Mouse (Mus musculus) stomach, embryonic 16.5 days (tissue): ENCODE data around the gene Pi4kb. TPM values are rescaled to one million over a fixed set of nuclear protein-coding genes. Genes with fewer than 3 reads are reported as not detected.
A peak's percentile ranks its signal among the peaks of the same experiment; 100 is the strongest.
"Not testable (repeated sequence)": the region's sequence is repeated elsewhere in the genome, so short reads cannot be mapped to it uniquely, and the experiment has no call there.

Experiments
- ATAC-seq: fragments of 200-750 bp; cut with Nextera tagmentation; 2 replicates; pipeline ENCODE4 v1.8.0; 2017; ENCODE audit warnings: moderate number of reproducible peaks, moderate TSS enrichment; ENCODE audit not compliant: insufficient read depth, low FRiP score
- H3K27ac ChIP-seq: fragments of 300-500 bp; sonication (generic); 2 replicates; pipeline ENCODE4 v1.5.1; 2014; ENCODE audit warnings: low read length
- H3K27me3 ChIP-seq: fragments of 300-500 bp; sonication (generic); 2 replicates; pipeline ENCODE4 v1.6.1; 2014; ENCODE audit warnings: low read length, control low read depth, mixed read lengths; ENCODE audit not compliant: control insufficient read depth, insufficient read depth
- H3K36me3 ChIP-seq: fragments of 300-500 bp; sonication (generic); 2 replicates; pipeline ENCODE4 v1.6.1; 2014; ENCODE audit warnings: low read length; ENCODE audit not compliant: control insufficient read depth, insufficient read depth
- H3K4me1 ChIP-seq: fragments of 300-500 bp; sonication (generic); 2 replicates; pipeline ENCODE4 v1.6.1; 2014; ENCODE audit warnings: low read length, control low read depth, mixed read lengths; ENCODE audit not compliant: control insufficient read depth, insufficient read depth
- H3K4me2 ChIP-seq: fragments of 300-500 bp; sonication (generic); 2 replicates; pipeline ENCODE4 v1.6.1; 2014; ENCODE audit warnings: low read depth, low read length, mixed read lengths
- H3K4me3 ChIP-seq: fragments of 300-500 bp; sonication (generic); replicated peaks from 2 replicates; pipeline ENCODE4 v1.5.1; 2014; ENCODE audit warnings: mild to moderate bottlenecking, low read length
- H3K9ac ChIP-seq: fragments of 300-500 bp; sonication (generic); 2 replicates; pipeline ENCODE4 v1.6.1; 2014; ENCODE audit warnings: low read length
- H3K9me3 ChIP-seq: fragments of 300-500 bp; sonication (generic); replicated peaks from 2 replicates; pipeline ENCODE4 v1.6.1; 2016; ENCODE audit warnings: low read length, control low read depth; ENCODE audit not compliant: control insufficient read depth
- WGBS: fragments of 180-500 bp; shearing (Covaris S2); extraction: QIAGEN DNeasy Blood & Tissue Kit; methylation state at CpG from one replicate; pipeline ENCODE4 v1.1.7; 2014; 5-methylcytosine and 5-hydroxymethylcytosine counted together
- polyA plus RNA-seq: library from polyadenylated mRNA; unstranded; fragments of >200 nt; fragmentation: Nextera tagmentation; extraction: Ambion mirVana; gene quantifications from 2 replicates; pipeline ENCODE4 v1.2.1, GENCODE M21; 2015

Gene Pi4kb
- polyA plus RNA-seq, 1 experiment from 2014 or later: 17.5 TPM

GRCm38 (mm10) chr3:94934564-94934963, 40.0 kb upstream of the Pi4kb start:
- ATAC-seq, H3K27ac ChIP-seq, H3K9me3 ChIP-seq, H3K4me3 ChIP-seq, H3K27me3 ChIP-seq, H3K36me3 ChIP-seq, H3K9ac ChIP-seq, H3K4me2 ChIP-seq: not testable (repeated sequence)
- WGBS: 94% methylated on average over 3 of the region's 3 CpGs
- H3K4me1 ChIP-seq: peaks cover 16% of the 10 kb centered on the region

GRCm38 (mm10) chr3:94935332-94935731, 39.2 kb upstream of the Pi4kb start:
- Histone ChIP-seq H3K27ac (peak overlapping the region; percentile 38), H3K4me1 (peaks cover 15% of the 10 kb centered on the region)
- not testable (repeated sequence) for H3K4me3 ChIP-seq, H3K27me3 ChIP-seq, H3K9ac ChIP-seq, H3K36me3 ChIP-seq, H3K9me3 ChIP-seq, H3K4me2 ChIP-seq
- 64% methylated on average over 3 of the region's 3 CpGs for WGBS
- ATAC-seq: 0 out of 2 replicates have a peak, but pooled peaks have one; percentile 6

- H3K4me3 ChIP-seq, H3K9me3 ChIP-seq, H3K4me2 ChIP-seq, H3K27me3 ChIP-seq, H3K36me3 ChIP-seq, ATAC-seq, H3K27ac ChIP-seq, H3K9ac ChIP-seq: not testable (repeated sequence)
- H3K4me1 ChIP-seq: peaks cover 14% of the 10 kb centered on the region
- 71% methylated on average over 5 of the region's 5 CpGs for WGBS
These were observed 38.4 kb upstream of the Pi4kb start for GRCm38 (mm10) chr3:94936147-94936546.

DNA sequence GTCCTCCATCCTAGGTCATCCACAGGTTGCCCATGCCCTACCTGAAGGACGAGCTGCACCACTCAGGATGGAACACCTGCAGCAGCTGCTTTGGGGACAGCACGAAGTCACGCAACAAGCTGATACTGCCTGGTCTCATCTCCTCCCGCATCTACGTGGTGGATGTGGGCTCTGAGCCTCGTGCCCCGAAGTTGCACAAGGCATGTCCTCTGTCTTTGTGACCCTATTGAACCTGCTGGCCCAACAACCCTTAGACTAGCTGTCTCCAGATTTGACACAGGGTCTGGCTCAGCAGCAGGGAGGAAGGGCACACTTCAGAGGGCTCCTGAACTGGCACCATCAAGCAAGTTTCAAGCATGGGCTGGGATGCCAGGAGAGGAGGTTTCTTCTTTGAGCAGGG, 37.3 kb upstream of the Pi4kb start:
- H3K27ac ChIP-seq, H3K36me3 ChIP-seq, ATAC-seq, H3K4me3 ChIP-seq, H3K9ac ChIP-seq, H3K4me2 ChIP-seq, H3K4me1 ChIP-seq, H3K27me3 ChIP-seq, H3K9me3 ChIP-seq: not testable (repeated sequence)
- 88% methylated on average over 6 of the region's 7 CpGs for WGBS

GRCm38 (mm10) chr3:94940033-94940432, 34.5 kb upstream of the Pi4kb start:
- 56% methylated on average over 9 of the region's 9 CpGs for whole genome bisulfite sequencing
- H3K27ac ChIP-seq, H3K4me2 ChIP-seq, H3K4me1 ChIP-seq, H3K9ac ChIP-seq, ATAC-seq, H3K9me3 ChIP-seq, H3K4me3 ChIP-seq, H3K36me3 ChIP-seq, H3K27me3 ChIP-seq: not testable (repeated sequence)

DNA sequence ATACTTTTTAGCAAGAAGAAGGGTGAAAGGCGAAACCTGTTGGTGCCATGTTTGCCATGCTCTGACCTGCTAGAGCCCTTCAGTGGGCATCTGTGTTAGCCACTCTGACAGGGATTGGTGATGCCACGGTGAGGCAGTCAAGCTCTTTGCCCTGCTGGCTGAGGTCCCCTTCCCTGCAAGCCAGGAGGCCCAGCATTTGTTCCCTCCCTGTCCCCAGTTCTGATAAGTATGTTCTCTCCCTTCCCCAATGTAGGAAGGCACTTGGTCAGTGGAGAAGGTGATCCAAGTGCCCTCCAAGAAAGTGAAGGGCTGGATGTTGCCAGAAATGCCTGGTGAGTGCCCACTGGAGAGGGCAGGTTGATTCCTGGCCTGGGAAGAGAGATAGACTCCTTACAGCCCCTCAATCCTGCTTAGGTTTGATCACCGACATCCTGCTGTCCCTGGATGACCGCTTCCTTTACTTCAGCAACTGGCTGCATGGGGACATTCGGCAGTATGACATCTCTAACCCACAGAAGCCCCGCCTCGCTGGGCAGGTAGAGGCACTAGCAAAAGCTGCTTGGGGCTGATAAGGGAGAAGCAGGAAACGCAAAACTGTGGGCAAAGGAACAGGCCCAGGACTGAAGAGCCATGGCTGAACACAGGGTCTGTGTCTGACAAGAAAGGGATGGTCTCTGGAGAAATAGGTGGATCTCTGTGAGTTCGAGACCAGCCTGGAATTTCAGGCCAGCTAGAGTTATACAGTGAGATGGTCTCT, 32.1 kb upstream of the Pi4kb start:
- ATAC-seq, H3K9ac ChIP-seq: not testable (repeated sequence)

DNA sequence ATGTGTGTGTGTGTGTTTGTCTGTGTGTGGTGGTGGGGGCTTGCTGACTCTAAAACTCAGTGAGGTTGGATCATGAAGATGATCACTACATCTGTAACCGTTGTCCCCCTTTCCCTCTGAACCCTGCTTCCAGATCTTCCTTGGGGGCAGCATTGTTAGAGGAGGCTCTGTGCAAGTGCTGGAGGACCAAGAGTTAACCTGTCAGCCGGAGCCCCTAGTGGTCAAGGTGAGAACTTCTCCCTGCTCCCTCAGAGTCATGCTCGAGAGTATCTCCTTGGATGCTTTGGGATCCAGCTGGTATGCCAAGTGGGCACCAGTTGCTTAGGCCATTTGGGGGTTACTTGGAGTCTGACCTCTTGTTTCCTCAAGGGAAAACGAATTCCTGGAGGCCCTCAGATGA, 30.8 kb upstream of the Pi4kb start:
- not testable (repeated sequence) for H3K27me3 ChIP-seq, ATAC-seq, H3K9ac ChIP-seq, H3K4me1 ChIP-seq, H3K4me3 ChIP-seq, H3K27ac ChIP-seq, H3K4me2 ChIP-seq, H3K36me3 ChIP-seq, H3K9me3 ChIP-seq
- 29% methylated on average over 4 of the region's 4 CpGs for WGBS

More for the DNA sequence above, 32.1 kb upstream of the Pi4kb start:
- not testable (repeated sequence) for H3K9me3 ChIP-seq, H3K27me3 ChIP-seq, H3K4me2 ChIP-seq, H3K27ac ChIP-seq, H3K4me3 ChIP-seq, H3K4me1 ChIP-seq, H3K36me3 ChIP-seq
- WGBS: 71% methylated on average over 9 of the region's 9 CpGs

DNA sequence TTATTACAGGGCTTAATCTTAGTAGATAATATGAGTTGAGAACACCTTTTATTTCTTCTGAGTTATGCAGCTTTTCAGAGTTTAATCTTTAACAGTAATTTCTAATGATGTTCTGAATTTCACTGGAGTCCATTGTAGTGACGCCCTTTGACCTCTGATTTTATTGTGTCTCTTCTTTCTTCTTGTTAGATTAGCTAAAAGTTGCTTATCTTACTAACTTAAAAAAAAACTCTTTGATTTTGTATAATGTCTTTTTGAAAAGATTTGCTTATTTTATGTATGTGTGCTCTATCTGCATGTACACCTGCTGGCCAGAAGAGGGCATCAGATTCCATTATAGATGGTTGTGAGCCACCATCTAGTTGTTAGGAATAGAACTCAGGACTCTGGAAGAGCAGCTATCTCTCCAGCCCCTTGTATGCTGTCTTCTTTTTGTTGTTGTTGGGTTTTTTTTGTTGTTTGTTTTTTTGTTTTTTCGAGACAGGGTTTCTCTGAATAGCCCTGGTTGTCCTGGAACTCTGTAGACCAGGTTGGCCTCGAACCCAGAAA, 26.4 kb upstream of the Pi4kb start:
- no peak overlapping the region for H3K4me3 ChIP-seq
- no peaks in the 10 kb centered on the region for H3K36me3 ChIP-seq
- no peak overlapping the region for H3K4me2 ChIP-seq
- WGBS: 70% methylated on average over 3 of the region's 3 CpGs
- ATAC-seq: no peak
- no peaks in the 10 kb centered on the region for H3K27me3 ChIP-seq
- no peaks in the 10 kb centered on the region for H3K9me3 ChIP-seq
- no peak overlapping the region for H3K9ac ChIP-seq
- peaks cover 6% of the 10 kb centered on the region; the same call in 1 of the 2 replicates for H3K4me1 ChIP-seq
- no peak overlapping the region for H3K27ac ChIP-seq

DNA sequence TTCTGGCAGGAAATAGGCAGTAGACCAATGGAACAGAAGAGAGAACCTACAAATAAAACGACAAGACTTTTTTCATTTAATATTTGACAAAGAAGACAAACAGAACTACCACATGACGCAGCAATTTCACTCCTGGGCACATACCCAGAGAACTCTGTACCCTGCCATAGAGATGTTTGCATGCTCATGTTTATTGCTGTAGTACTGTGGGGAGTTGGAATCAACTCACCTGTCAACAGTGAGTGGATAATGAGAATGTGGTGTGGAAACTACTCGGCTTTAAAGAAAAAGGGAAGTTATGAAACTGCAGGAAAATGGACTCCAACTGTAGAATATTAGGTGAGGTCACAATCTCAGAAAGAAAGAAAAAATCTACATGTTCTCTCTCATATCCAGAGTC, 24.9 kb upstream of the Pi4kb start:
- Histone ChIP-seq H3K9ac (no peak overlapping the region), H3K4me2 (no peak overlapping the region), H3K27ac (no peak overlapping the region), H3K9me3 (no peaks in the 10 kb centered on the region), H3K27me3 (no peaks in the 10 kb centered on the region), H3K36me3 (no peaks in the 10 kb centered on the region), H3K4me1 (peaks cover 8% of the 10 kb centered on the region; the same call in 1 of the 2 replicates), H3K4me3 (no peak overlapping the region)
- no peak for ATAC-seq
- WGBS: 70% methylated on average over 3 of the region's 3 CpGs
